Mouse (Mus musculus) embryonic facial prominence, embryonic 10.5 days (tissue): ENCODE results near the gene Rilp. TPM values are rescaled to one million over a fixed set of nuclear protein-coding genes. Genes with fewer than 3 reads are reported as not detected.
A peak's percentile ranks its signal among the peaks of the same experiment; 100 is the strongest.

Experiments
- DNase-seq: peaks from one replicate; pipeline ENCODE4 v3.0.0-alpha.2; 2017; ENCODE audit warnings: low spot score
- H3K27ac ChIP-seq: fragments of 300-500 bp; sonication (generic); replicated peaks from 2 replicates; pipeline ENCODE4 v1.5.1; 2016; ENCODE audit warnings: mild to moderate bottlenecking
- H3K27me3 ChIP-seq: fragments of 300-500 bp; sonication (generic); replicated peaks from 2 replicates; pipeline ENCODE4 v1.6.1; 2016; ENCODE audit warnings: low read depth, mild to moderate bottlenecking; ENCODE audit not compliant: poor library complexity, severe bottlenecking
- H3K36me3 ChIP-seq: fragments of 300-500 bp; sonication (generic); replicated peaks from 2 replicates; pipeline ENCODE4 v1.6.1; 2016; ENCODE audit warnings: mild to moderate bottlenecking, moderate library complexity
- H3K4me1 ChIP-seq: fragments of 300-500 bp; sonication (generic); 2 replicates; pipeline ENCODE4 v1.6.1; 2016
- H3K4me3 ChIP-seq: fragments of 300-500 bp; sonication (generic); 2 replicates; pipeline ENCODE4 v1.5.1; 2016; ENCODE audit warnings: mild to moderate bottlenecking, moderate library complexity
- H3K9me3 ChIP-seq: fragments of 300-500 bp; sonication (generic); 2 replicates; pipeline ENCODE4 v1.6.1; 2016; ENCODE audit warnings: mild to moderate bottlenecking
- WGBS: fragments of 180-500 bp; shearing (Covaris S2); methylation state at CpG from one replicate; pipeline ENCODE4 v1.1.7; 2016; 5-methylcytosine and 5-hydroxymethylcytosine counted together
- polyA plus RNA-seq: library from polyadenylated mRNA; unstranded; fragments of >200 nt; fragmentation: Nextera tagmentation; extraction: Ambion mirVana; gene quantifications from 2 replicates; pipeline ENCODE4 v1.2.1, GENCODE M21; 2016

The Rilp gene
- 0.17 and 0.23 TPM in 2 replicates for polyA plus RNA-seq

DNA sequence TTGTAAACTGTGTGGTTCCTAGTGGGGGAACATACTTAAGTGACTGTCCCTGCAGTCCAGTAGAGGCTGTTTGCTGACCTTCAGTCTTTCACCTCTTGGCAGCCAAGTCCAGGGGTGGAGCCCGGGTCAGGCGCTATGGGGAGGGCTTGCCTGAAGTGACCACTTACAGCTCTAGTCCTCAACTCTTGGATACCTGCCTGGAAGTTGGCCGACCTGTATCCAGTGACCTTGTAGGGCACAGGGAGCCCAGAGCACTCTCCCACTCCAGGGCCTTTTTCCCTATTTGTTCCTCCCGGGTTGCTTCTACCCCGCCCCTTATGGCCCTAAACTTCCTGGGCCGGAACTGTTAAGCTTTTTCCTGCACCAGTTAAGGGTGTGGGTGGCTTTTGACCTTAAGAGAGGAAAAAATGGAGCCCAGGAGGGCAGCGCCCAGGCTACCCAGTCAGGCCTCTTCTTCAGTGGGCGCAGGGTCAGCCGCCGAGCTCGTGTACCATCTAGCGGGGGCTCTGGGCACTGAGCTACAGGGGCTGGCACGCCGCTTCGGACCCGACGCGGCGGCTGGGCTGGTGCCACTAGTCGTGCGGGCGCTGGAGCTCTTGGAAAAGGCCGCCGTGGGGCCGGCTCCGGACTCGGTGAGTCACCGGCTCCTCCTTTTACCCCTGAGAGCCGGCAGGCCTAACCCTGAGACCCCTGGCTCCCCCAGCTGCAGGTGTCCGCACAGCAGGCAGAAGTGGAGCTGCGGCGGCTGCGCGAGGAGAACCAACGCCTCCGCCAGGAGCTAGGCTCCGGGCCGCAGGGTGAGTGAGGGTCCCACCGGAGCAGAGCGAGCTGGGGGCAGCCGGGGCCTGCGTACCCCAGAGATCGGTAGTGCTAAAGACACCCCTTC is at the start of gene Rilp:
Rilp (plus strand) TSS at position 354 of the 886 bp plus-strand sequence.
- WGBS = 3% methylated on average over 43 of the region's 43 CpGs
- peak within 1 kb of the TSS; percentile 67 for H3K4me3 ChIP-seq
- peaks cover 34% of the 10 kb centered on the region for H3K4me1 ChIP-seq
- peak within 1 kb of the TSS; percentile 74 for H3K27ac ChIP-seq
- H3K27me3 ChIP-seq = no peaks in the 10 kb centered on the region
- peak; percentile 79 for DNase-seq
- H3K36me3 ChIP-seq = peaks cover 67% of the 10 kb centered on the region
- no peaks in the 10 kb centered on the region for H3K9me3 ChIP-seq

- Histone ChIP-seq H3K4me3 (peak overlapping the region; percentile 76), H3K36me3 (peaks cover 9% of the 10 kb centered on the region), H3K4me1 (peaks cover 38% of the 10 kb centered on the region), H3K27ac (peak overlapping the region; percentile 84), H3K9me3 (no peaks in the 10 kb centered on the region), H3K27me3 (no peaks in the 10 kb centered on the region)
- 2% methylated on average over 19 of the region's 19 CpGs for whole genome bisulfite sequencing
- DNase-seq = peak; percentile 89
Observed at GRCm38 (mm10) chr11:75460103-75460843, 49.6 kb upstream of the Rilp start.

GRCm38 (mm10) chr11:75460844-75461742 is 48.8 kb upstream of the Rilp start, which contains the start of gene Tlcd2:
Gene Tlcd2 (plus strand): TSS chr11:75461715.
- under 1% methylated on average over 46 of the region's 46 CpGs for WGBS
- H3K4me3 ChIP-seq = peak within 1 kb of the TSS; percentile 76
- H3K27me3 ChIP-seq = no peaks in the 10 kb centered on the region
- H3K27ac ChIP-seq = peak within 1 kb of the TSS; percentile 84
- DNase-seq = peak; percentile 100
- peaks cover 38% of the 10 kb centered on the region for H3K4me1 ChIP-seq
- H3K9me3 ChIP-seq = no peaks in the 10 kb centered on the region
- H3K36me3 ChIP-seq = peaks cover 16% of the 10 kb centered on the region

DNA sequence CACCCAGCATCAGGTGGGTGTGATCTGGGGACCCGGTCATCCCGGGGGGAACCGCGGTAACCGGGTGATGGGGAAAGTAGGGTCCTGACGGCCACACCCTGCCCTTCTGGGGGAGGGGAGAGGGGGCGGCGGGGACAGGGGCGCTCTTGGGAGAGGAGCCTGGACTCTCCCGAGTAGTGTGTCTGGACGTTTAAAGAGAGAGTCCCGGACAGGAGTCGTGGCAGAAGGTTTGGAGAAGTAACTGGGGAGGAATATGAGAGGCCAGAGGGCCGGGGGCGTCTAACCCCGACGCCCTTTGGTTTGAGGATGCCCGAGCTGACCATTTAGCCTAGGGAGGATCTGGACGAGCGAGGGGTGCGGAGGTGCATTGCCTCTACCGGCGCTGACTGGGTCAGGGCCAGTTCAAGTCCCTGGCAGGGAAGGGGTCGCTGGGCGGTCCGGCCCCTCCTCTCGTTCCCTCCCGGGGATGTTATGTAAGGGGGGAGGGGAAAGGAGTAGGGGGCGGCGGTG is 48.1 kb upstream of the Rilp start:
- peak overlapping the region; percentile 76 for H3K4me3 ChIP-seq
- under 1% methylated on average over 30 of the region's 30 CpGs for WGBS
- peak overlapping the region; percentile 75 for H3K27ac ChIP-seq
- no peaks in the 10 kb centered on the region for H3K27me3 ChIP-seq
- H3K36me3 ChIP-seq = peaks cover 19% of the 10 kb centered on the region
- peaks cover 38% of the 10 kb centered on the region for H3K4me1 ChIP-seq
- no peaks in the 10 kb centered on the region for H3K9me3 ChIP-seq
- no peak for DNase-seq

DNA sequence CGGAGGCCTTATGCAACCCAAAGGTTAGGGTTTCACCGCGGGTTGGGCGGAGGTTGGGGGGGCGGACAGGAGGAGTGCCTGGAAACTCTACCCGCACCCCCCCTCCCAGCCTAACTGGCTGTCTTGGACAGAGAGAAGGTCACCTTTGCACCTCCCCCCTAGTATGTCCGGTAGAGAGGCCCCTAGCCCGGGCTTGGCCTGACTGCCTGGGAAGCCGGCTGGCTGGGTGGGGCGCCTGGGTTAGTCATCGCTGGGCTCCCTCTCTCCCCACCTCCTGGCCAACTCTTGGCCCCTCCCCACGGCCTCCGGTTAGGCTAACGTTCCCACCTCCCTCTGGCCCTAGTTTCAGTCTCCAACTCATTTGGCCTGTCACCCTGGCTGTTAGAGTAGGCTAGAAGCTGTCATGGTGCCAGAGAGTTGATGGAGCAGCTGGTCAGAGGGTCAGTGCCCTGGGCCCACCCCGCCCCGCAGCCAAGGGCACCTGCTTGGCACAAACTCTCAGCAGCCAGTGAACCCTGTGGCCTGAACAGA is 47.6 kb upstream of the Rilp start:
- peak; percentile 54 for DNase-seq
- Histone ChIP-seq H3K27me3 (no peaks in the 10 kb centered on the region), H3K4me3 (peak overlapping the region; percentile 76), H3K36me3 (peaks cover 20% of the 10 kb centered on the region), H3K9me3 (no peaks in the 10 kb centered on the region), H3K27ac (peak overlapping the region; percentile 75), H3K4me1 (peaks cover 40% of the 10 kb centered on the region)
- WGBS = 3% methylated on average over 16 of the region's 16 CpGs

GRCm38 (mm10) chr11:75462865-75463336 is 47.0 kb upstream of the Rilp start:
- H3K36me3 ChIP-seq = peaks cover 20% of the 10 kb centered on the region
- H3K27ac ChIP-seq = peak overlapping the region; percentile 75
- 1% methylated on average over 9 of the region's 9 CpGs for WGBS
- peak overlapping the region; percentile 76 for H3K4me3 ChIP-seq
- H3K4me1 ChIP-seq = peaks cover 45% of the 10 kb centered on the region
- peak; percentile 94 for DNase-seq
- H3K27me3 ChIP-seq = no peaks in the 10 kb centered on the region
- no peaks in the 10 kb centered on the region for H3K9me3 ChIP-seq

DNA sequence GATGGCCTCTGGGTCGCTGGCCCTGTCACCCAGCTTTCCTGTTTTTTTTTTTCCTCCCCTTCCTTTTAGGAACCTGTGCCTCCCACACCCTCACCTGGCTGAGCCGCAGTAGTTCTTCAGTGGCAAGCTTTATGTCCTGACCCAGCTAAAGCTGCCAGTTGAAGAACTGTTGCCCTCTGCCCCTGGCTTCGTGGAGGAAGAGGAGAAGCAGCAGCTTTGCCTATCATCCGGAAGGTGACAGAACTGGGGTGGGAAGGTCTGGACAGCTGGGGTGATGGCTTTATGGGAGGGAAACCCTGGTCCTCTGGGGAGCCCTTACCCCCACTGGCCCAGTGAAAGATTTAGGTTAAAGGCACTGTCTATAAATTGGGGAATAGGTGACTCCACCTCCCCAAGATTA is 46.3 kb upstream of the Rilp start:
- peak overlapping the region; percentile 75 for H3K27ac ChIP-seq
- DNase-seq = no peak
- H3K36me3 ChIP-seq = peaks cover 20% of the 10 kb centered on the region
- peak overlapping the region; percentile 76; the same call in 1 of the 2 replicates for H3K4me3 ChIP-seq
- H3K9me3 ChIP-seq = no peaks in the 10 kb centered on the region
- H3K4me1 ChIP-seq = peaks cover 53% of the 10 kb centered on the region
- WGBS = 66% methylated on average over 4 of the region's 4 CpGs
- no peaks in the 10 kb centered on the region for H3K27me3 ChIP-seq

DNA sequence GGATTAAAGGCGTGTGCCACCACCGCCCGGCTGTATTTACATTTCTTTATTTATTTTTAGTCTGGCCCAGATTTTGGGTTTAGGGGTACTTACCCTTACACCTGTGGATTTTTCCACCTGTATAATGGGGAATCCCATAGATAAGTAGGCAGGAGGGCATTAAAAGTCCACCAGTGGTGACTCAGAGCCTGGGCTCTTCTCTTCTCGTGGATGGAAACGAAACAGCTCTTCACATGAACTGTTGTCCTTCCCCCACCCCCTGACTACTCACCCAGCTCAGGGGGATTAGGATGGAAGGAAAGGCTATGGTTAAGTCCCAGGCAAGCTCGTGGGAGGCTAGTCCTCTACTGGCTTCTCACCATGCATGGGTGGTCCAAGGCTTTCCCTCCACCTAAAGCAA is 45.5 kb upstream of the Rilp start:
- no peak overlapping the region for H3K27ac ChIP-seq
- H3K4me1 ChIP-seq = peaks cover 50% of the 10 kb centered on the region
- no peak for DNase-seq
- no peaks in the 10 kb centered on the region for H3K27me3 ChIP-seq
- peaks cover 20% of the 10 kb centered on the region for H3K36me3 ChIP-seq
- H3K4me3 ChIP-seq = no peak overlapping the region
- no peaks in the 10 kb centered on the region for H3K9me3 ChIP-seq
- WGBS = 85% methylated on average over 6 of the region's 6 CpGs

- Histone ChIP-seq H3K9me3 (no peaks in the 10 kb centered on the region), H3K4me3 (no peak overlapping the region), H3K36me3 (peaks cover 20% of the 10 kb centered on the region), H3K27ac (no peak overlapping the region), H3K4me1 (peaks cover 43% of the 10 kb centered on the region), H3K27me3 (no peaks in the 10 kb centered on the region)
- DNase-seq = no peak
- 85% methylated on average over 6 of the region's 6 CpGs for WGBS
Observed at GRCm38 (mm10) chr11:75465051-75465450, 44.8 kb upstream of the Rilp start.

DNA sequence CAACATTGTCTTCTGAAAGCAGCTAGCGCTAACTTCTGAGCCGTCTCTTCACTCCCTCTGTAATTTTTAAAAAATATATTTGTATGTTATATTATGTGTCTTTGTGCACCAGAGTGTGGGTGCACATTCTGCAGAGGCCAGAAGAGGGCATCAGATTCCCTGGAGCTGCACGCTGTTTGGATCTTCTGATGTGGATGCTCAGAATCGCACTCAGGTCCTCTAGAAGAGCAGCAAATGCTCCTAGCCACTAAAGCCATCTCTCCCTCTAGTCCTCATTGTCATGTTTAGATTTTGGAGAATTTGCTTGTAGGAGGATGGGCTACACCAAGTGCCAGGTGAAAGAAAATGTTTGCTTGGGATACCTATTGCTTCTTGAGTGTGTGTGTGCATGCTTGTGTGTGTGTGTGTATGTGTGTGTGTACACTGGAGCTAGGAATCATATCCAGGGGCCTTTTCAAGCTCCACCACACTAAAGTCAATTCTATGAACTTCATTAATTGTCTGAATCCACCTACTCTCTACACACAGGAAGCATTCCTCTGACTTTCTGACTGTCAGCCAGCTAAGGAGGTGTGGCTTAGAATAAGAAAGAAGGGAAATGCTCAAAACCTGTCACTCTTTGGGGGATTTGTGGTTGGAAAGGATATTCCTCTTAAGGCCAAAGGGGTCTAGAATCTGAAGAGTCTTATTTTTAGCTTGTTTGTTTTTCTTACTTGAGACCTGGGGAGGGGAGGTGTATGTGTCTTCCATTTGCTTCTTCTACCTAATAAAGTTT is 43.0 kb upstream of the Rilp start:
- DNase-seq = no peak
- no peak overlapping the region for H3K27ac ChIP-seq
- no peaks in the 10 kb centered on the region for H3K9me3 ChIP-seq
- peak overlapping the region; percentile 61; the same call in 1 of the 2 replicates for H3K4me3 ChIP-seq
- H3K4me1 ChIP-seq = peaks cover 35% of the 10 kb centered on the region
- no peaks in the 10 kb centered on the region for H3K27me3 ChIP-seq
- WGBS = 97% methylated on average over 4 of the region's 4 CpGs
- peaks cover 20% of the 10 kb centered on the region for H3K36me3 ChIP-seq
